Mouse (Mus musculus) MEL (cell line): ENCODE data around the gene Rheb. TPM values are rescaled to one million over a fixed set of nuclear protein-coding genes. Genes with fewer than 3 reads are reported as not detected.
"Not testable (repeated sequence)": the region's sequence is repeated elsewhere in the genome, so short reads cannot be mapped to it uniquely, and the experiment has no call there.

Source experiments
- DNase-seq: peaks from one replicate; pipeline ENCODE4 v3.0.0; 2011; ENCODE audit warnings: low read depth, low spot score
- H3K27ac ChIP-seq: 2 replicates; pipeline ENCODE4 v1.5.1; 2012; ENCODE audit warnings: low read depth, mild to moderate bottlenecking, control low read depth, low read length, moderate library complexity; ENCODE audit not compliant: control insufficient read depth
- H3K27me3 ChIP-seq, 2 experiments: fragments of 150-350 bp in 1 of 2; sonication (generic) in 1 of 2; 2 replicates each; pipeline ENCODE4 v1.6.1; 2012; ENCODE audit warnings: low read length in 2 of 2, mild to moderate bottlenecking in 2 of 2, improper control_type of control experiment in 1 of 2, moderate library complexity in 1 of 2; ENCODE audit not compliant: insufficient read depth in 2 of 2, control insufficient read depth in 1 of 2
- H3K36me3 ChIP-seq, 2 experiments: 2 replicates each; pipeline ENCODE4 v1.6.1; 2012 to 2014; ENCODE audit warnings: low read length in 2 of 2, improper control_type of control experiment in 1 of 2, inconsistent platforms in 1 of 2, mild to moderate bottlenecking in 1 of 2; ENCODE audit not compliant: insufficient read depth in 2 of 2, control insufficient read depth in 1 of 2
- H3K4me1 ChIP-seq, 2 experiments: fragments of 150-350 bp in 1 of 2; sonication (generic) in 1 of 2; 2 replicates each; pipeline ENCODE4 v1.6.1; 2012; ENCODE audit warnings: low read length in 2 of 2, improper control_type of control experiment in 1 of 2, mild to moderate bottlenecking in 1 of 2; ENCODE audit not compliant: insufficient read depth in 2 of 2, control insufficient read depth in 1 of 2
- H3K4me3 ChIP-seq, 2 experiments: fragments of 150-350 bp in 1 of 2; sonication (generic) in 1 of 2; 2 replicates each; pipeline ENCODE4 v1.5.1; 2012; ENCODE audit warnings: low read depth in 2 of 2, low read length in 2 of 2, mild to moderate bottlenecking in 2 of 2, moderate library complexity in 2 of 2, control low read depth in 1 of 2, improper control_type of control experiment in 1 of 2; ENCODE audit not compliant: control insufficient read depth in 1 of 2, insufficient read depth in 1 of 2
- H3K79me2 ChIP-seq: 2 replicates; pipeline ENCODE4 v1.6.1; 2012; ENCODE audit warnings: mild to moderate bottlenecking, low read length, moderate library complexity; ENCODE audit not compliant: control insufficient read depth, poor library complexity, insufficient read depth
- H3K9ac ChIP-seq: 2 replicates; pipeline ENCODE4 v1.6.1; 2012; ENCODE audit warnings: low read depth, mild to moderate bottlenecking, control low read depth, low read length, moderate library complexity; ENCODE audit not compliant: control insufficient read depth, poor library complexity, severe bottlenecking
- H3K9me3 ChIP-seq: fragments of 150-350 bp; sonication (generic); replicated peaks from 2 replicates; pipeline ENCODE4 v1.6.1; 2012; ENCODE audit warnings: mild to moderate bottlenecking, low read length, improper control_type of control experiment, moderate library complexity; ENCODE audit not compliant: insufficient read depth
- CHD1 ChIP-seq: IDR thresholded peaks from 2 replicates; pipeline ENCODE4 v1.6.1; 2012; ENCODE audit warnings: low read depth, mild to moderate bottlenecking, inconsistent platforms, low read length, improper control_type of control experiment
- EP300 ChIP-seq, 2 experiments: IDR thresholded peaks; 2 replicates each; pipeline ENCODE4 v1.6.1; 2011; ENCODE audit warnings: improper control_type of control experiment in 2 of 2, low read length in 2 of 2, low read depth in 1 of 2, mild to moderate bottlenecking in 1 of 2
- GATA1 ChIP-seq: IDR thresholded peaks from 2 replicates; pipeline ENCODE4 v1.6.1; 2011; ENCODE audit warnings: low read depth, low read length, improper control_type of control experiment
- JUND ChIP-seq: IDR thresholded peaks from 2 replicates; pipeline ENCODE4 v1.6.1; 2011; ENCODE audit warnings: low read depth, mild to moderate bottlenecking, improper control_type of control experiment, low read length
- NRF1 ChIP-seq: IDR thresholded peaks from 2 replicates; pipeline ENCODE4 v1.6.1; 2014; ENCODE audit warnings: low read depth, mild to moderate bottlenecking, inconsistent platforms, low read length, improper control_type of control experiment, moderate library complexity; ENCODE audit not compliant: poor library complexity, insufficient read depth, severe bottlenecking
- POLR2A ChIP-seq, 2 experiments: IDR thresholded peaks; 2 replicates each; pipeline ENCODE4 v1.6.1; 2011 to 2012; ENCODE audit warnings: low read length in 2 of 2, mild to moderate bottlenecking in 2 of 2, control low read depth in 1 of 2, improper control_type of control experiment in 1 of 2, low read depth in 1 of 2, moderate library complexity in 1 of 2; ENCODE audit not compliant: control insufficient read depth in 1 of 2, insufficient read depth in 1 of 2, poor library complexity in 1 of 2
- RAD21 ChIP-seq: IDR thresholded peaks from 2 replicates; pipeline ENCODE4 v1.6.1; 2011; ENCODE audit warnings: mild to moderate bottlenecking, low read depth, low read length, improper control_type of control experiment
- SMC3 ChIP-seq: IDR thresholded peaks from 2 replicates; pipeline ENCODE4 v1.6.1; 2011; ENCODE audit warnings: low read depth, low read length, improper control_type of control experiment
- polyA plus RNA-seq, 2 experiments: library from polyadenylated mRNA; stranded (reverse) in 1 of 2; unstranded in 1 of 2; fragments of >175 nt in 1 of 2; fragments of >200 nt in 1 of 2; gene quantifications; 2 replicates each; pipeline versions ENCODE4 v1.2.1 to v1.2.4; 2012; ENCODE audit warnings: low replicate concordance in 2 of 2, low read depth in 1 of 2; ENCODE audit not compliant: insufficient read length in 2 of 2, insufficient read depth in 1 of 2, missing spikeins in 1 of 2
- total RNA-seq: library from RNA; depleted of rRNA; stranded (reverse); fragments of 300-350 nt; gene quantifications from 2 replicates; pipeline ENCODE4 v1.2.3, GENCODE M21; 2012

The Rheb gene
- total and polyA plus RNA-seq, 3 experiments, result 61.3 to 731 (median 114) TPM

DNA sequence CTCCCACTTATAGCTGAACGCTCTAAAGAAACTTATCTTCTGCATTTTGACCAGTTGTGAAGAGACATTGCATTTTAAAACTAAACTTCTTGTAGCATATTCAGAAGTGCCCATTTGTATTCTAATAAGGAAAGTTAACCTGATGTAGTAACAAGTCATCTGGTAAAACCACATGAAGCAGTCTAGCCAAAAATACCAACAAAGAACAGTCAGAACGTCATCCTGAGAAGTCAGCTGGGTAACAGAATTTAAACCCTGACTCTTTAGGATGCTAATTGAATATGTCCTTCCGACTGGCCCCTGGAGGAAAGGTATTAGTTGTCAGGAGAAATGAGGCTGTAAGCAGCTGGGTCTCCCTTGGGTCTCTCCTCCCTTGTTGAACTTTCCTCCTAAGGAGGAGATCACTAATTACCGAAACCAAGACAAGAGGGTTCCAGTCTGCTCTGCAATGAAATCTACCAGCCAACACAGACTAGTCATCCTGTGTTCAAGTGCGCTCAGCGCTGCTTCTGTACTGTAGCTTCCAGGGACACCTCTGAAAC lies 18.5 kb downstream of the Rheb start:
- H3K4me3 ChIP-seq, result no peak overlapping the region
- peaks cover 65% of the 10 kb centered on the region for H3K79me2 ChIP-seq
- H3K36me3 ChIP-seq, result peaks cover 8 to 18% of the 10 kb centered on the region in 2 experiments
- peaks cover 7 to 11% of the 10 kb centered on the region in 2 experiments for H3K4me1 ChIP-seq
- no peak for DNase-seq
- H3K9me3 ChIP-seq, result no peaks in the 10 kb centered on the region
- H3K27ac ChIP-seq, result no peak overlapping the region
- TF ChIP-seq POLR2A (IDR thresholded peaks at IDR 0.05; ENCODE audit: control insufficient read depth in 1 of 2, insufficient read depth in 1 of 2, low read depth in 1 of 2, low read length in 2 of 2, poor library complexity in 1 of 2), result peak in 1 of 2 experiments; percentile 19; a peak in 1 of 4 replicates
- TF ChIP-seq NRF1, result no peak
- no peak overlapping the region for H3K9ac ChIP-seq
- no peaks in the 10 kb centered on the region for H3K27me3 ChIP-seq

DNA sequence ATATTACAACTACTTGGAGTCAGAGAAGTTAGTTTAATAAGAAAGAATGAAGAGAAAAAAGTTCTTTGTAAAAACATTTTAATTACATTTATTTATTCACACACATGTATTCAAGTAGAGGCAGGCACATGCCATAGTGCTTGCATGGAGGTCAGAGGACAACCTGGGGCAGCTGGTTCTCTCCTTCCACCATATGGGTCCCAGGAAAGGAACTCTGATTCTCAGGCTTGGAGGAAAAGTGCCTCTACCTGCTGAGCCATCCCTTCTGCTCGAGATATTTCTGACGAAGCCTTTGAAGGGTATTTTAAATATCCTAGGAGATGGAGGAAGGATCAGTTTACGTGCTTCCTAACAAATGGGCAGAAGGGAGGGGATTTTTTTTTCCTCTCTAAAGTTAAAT lies 19.6 kb downstream of the Rheb start:
- peaks cover 6 to 15% of the 10 kb centered on the region in 2 experiments for H3K36me3 ChIP-seq
- H3K4me3 ChIP-seq, result no peak overlapping the region
- no peak overlapping the region for H3K27ac ChIP-seq
- no peak for TF ChIP-seq CHD1
- no peak for TF ChIP-seq EP300 (IDR thresholded peaks at IDR 0.05; ENCODE audit: low read depth in 1 of 2, low read length in 2 of 2)
- no peak for TF ChIP-seq NRF1
- TF ChIP-seq JUND, result no peak
- TF ChIP-seq SMC3, result no peak
- TF ChIP-seq RAD21, result no peak
- no peak for TF ChIP-seq POLR2A (IDR thresholded peaks at IDR 0.05; ENCODE audit: control insufficient read depth in 1 of 2, insufficient read depth in 1 of 2, low read depth in 1 of 2, low read length in 2 of 2, poor library complexity in 1 of 2)
- no peak for TF ChIP-seq GATA1
- H3K79me2 ChIP-seq, result peaks cover 57% of the 10 kb centered on the region
- no peaks in the 10 kb centered on the region for H3K9me3 ChIP-seq
- DNase-seq, result no peak
- H3K9ac ChIP-seq, result no peak overlapping the region
- H3K4me1 ChIP-seq, result peaks cover 5 to 6% of the 10 kb centered on the region in 2 experiments
- H3K27me3 ChIP-seq, result no peaks in the 10 kb centered on the region

DNA sequence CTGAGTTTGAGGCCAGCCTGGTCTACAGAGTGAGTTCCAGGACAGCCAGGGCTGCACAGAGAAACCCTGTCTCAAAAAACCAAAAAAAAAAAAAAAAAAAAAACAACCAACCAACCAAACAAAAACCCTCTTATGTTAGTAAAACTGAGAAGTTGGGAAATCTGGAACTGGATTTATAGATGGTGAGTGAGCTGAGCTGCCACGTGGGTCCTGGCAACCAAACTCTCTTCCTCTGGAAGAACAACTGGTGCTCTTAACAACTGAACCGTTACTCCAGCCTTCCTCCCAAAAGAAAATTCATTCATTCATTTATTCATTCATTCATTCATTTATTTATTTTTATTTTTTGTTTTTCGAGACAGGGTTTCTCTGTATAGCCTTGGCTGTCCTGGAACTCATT lies 20.2 kb downstream of the Rheb start:
- not testable (repeated sequence) for H3K9me3 ChIP-seq, DNase-seq, H3K27me3 ChIP-seq, H3K4me3 ChIP-seq, H3K4me1 ChIP-seq, H3K27ac ChIP-seq, H3K9ac ChIP-seq
- Histone ChIP-seq H3K79me2 (peaks cover 53% of the 10 kb centered on the region), H3K36me3 (peaks cover 10 to 11% of the 10 kb centered on the region in 2 experiments)
